In the genomic region with DNA sequence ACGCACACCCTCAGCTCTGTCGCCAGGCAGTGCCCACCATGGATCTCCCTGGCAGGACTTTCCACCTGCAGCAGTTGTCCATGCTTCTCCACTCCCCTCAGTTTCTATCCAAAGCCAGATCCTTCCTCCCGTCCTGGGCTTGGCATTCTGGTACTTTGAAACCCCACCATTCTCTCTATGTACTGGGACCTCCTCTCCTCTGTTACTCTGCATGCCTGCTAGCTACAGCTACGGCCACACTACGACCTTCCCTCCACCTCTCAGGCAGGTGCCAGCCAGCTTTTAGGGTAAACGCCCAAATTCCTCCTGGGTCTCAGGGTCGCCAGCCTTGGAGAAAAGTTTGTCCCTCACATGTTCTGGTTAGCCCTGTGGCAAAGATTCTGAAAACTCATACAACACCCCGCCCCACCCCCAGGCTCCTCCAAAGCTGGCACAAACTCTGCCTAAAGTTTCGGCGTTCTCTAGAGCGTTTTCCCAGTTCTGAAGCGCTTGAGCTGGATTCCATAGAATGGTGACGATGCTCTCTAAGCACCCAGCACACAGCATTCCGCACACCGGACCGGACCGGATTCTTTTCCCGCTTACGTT, we compare ENCODE assay signal across 10 mouse cellular contexts. TPM values are rescaled to one million over a fixed set of nuclear protein-coding genes. Genes with fewer than 3 reads are reported as not detected.
DNase-seq lines count a peak whose midpoint lies in the region; ATAC-seq and TF ChIP-seq lines count a peak whose summit lies in the region.
"Had no signal": no experiment of that assay in that cellular context is flagged by ENCODE, and none has a peak within 500 bp of the region (broad histone marks: within the 10 kb centered on the region; RNA-seq: fewer than 3 reads in every experiment).

No protein-coding gene starts in this region.

- TF ChIP-seq EP300 in stomach, postnatal 0 days (optimal IDR thresholded peaks at IDR 0.05) = no peak

- no peak for ATAC-seq in kidney, postnatal 0 days (replicated peaks; ENCODE audit: low FRiP score, low read depth)
- no peak for ATAC-seq in limb, embryonic 13.5 days (ENCODE audit: low FRiP score, low read depth)
- no peak for ATAC-seq in stomach, postnatal 0 days (ENCODE audit: low FRiP score, low TSS enrichment)

- H3K9ac ChIP-seq in kidney, postnatal 0 days (ENCODE audit: low read depth, low read length) = no peak overlapping the region
- no peak overlapping the region for H3K9ac ChIP-seq in limb, embryonic 13.5 days
- no peak overlapping the region for H3K9ac ChIP-seq in stomach, postnatal 0 days (ENCODE audit: low read length)
- H3K9ac ChIP-seq: liver, embryonic 13.5 days had no signal

- WGBS in kidney, postnatal 0 days = 3% methylated on average over 19 of the region's 19 CpGs
- WGBS in limb, embryonic 13.5 days = 3% methylated on average over 19 of the region's 19 CpGs
- WGBS in stomach, postnatal 0 days = 3% methylated on average over 19 of the region's 19 CpGs

- H3K4me1 ChIP-seq in kidney, postnatal 0 days (replicated peaks; ENCODE audit: insufficient read depth, low read length) = peaks cover 8% of the 10 kb centered on the region; the same call in 1 of the 2 replicates
- H3K4me1 ChIP-seq in limb, embryonic 13.5 days = peaks cover 17% of the 10 kb centered on the region
- no peaks in the 10 kb centered on the region for H3K4me1 ChIP-seq in stomach, postnatal 0 days (replicated peaks; ENCODE audit: control insufficient read depth, insufficient read depth)
- H3K4me1 ChIP-seq: liver, embryonic 13.5 days had no signal

- H3K4me2 ChIP-seq in kidney, postnatal 0 days (ENCODE audit: low read length) = peak overlapping the region; percentile 50
- peak overlapping the region; percentile 69 for H3K4me2 ChIP-seq in limb, embryonic 13.5 days (replicated peaks)
- H3K4me2 ChIP-seq in stomach, postnatal 0 days (replicated peaks; ENCODE audit: low read depth) = no peak overlapping the region
- H3K4me2 ChIP-seq: liver, embryonic 13.5 days had no signal

- H3K36me3 ChIP-seq in kidney, postnatal 0 days (ENCODE audit: insufficient read depth, low read length) = no peaks in the 10 kb centered on the region
- H3K36me3 ChIP-seq in limb, embryonic 13.5 days = no peaks in the 10 kb centered on the region
- no peaks in the 10 kb centered on the region for H3K36me3 ChIP-seq in stomach, postnatal 0 days (ENCODE audit: control insufficient read depth, insufficient read depth, low read length)
- H3K36me3 ChIP-seq: liver, embryonic 13.5 days had no signal

- DNase-seq in adrenal gland, adult 2 months = peak; percentile 40
- no peak for DNase-seq in adrenal gland, adult 18-20 months (ENCODE audit: low spot score in 2 of 2)
- DNase-seq in kidney, postnatal 0 days (ENCODE audit: low spot score) = no peak
- DNase-seq in kidney, adult 18-20 months = no peak
- no peak for DNase-seq in stomach, postnatal 0 days (ENCODE audit: low spot score)
- no peak for DNase-seq in cerebellum, postnatal 4 days (ENCODE audit: low spot score in 2 of 2)
- no peak for DNase-seq in lung, postnatal 25 days (ENCODE audit: low spot score)
- DNase-seq: kidney, adult 2 months; liver, embryonic 13.5 days had no signal

- TF ChIP-seq CTCF in kidney, postnatal 0 days (IDR thresholded peaks at IDR 0.05; ENCODE audit: low read depth) = no peak
- TF ChIP-seq CTCF in stomach, postnatal 0 days (IDR thresholded peaks at IDR 0.05; ENCODE audit: low read depth) = no peak

- no peaks in the 10 kb centered on the region; the same call in 1 of the 2 replicates for H3K9me3 ChIP-seq in kidney, postnatal 0 days (replicated peaks; ENCODE audit: low read length)
- H3K9me3 ChIP-seq in limb, embryonic 13.5 days = no peaks in the 10 kb centered on the region
- no peaks in the 10 kb centered on the region for H3K9me3 ChIP-seq in stomach, postnatal 0 days (ENCODE audit: control insufficient read depth, low read length)
- H3K9me3 ChIP-seq: liver, embryonic 13.5 days had no signal

- no peak overlapping the region for H3K27ac ChIP-seq in kidney, postnatal 0 days
- H3K27ac ChIP-seq in limb, embryonic 13.5 days = no peak overlapping the region
- no peak overlapping the region for H3K27ac ChIP-seq in stomach, postnatal 0 days (replicated peaks)
- H3K27ac ChIP-seq: liver, embryonic 13.5 days had no signal

- peak overlapping the region; percentile 22; the same call in 1 of the 2 replicates for H3K4me3 ChIP-seq in kidney, postnatal 0 days (replicated peaks; ENCODE audit: low read depth, low read length)
- peak overlapping the region; percentile 42 for H3K4me3 ChIP-seq in limb, embryonic 13.5 days
- 0 out of 2 replicates have a peak overlapping the region, but pooled peaks have one; percentile 1 for H3K4me3 ChIP-seq in stomach, postnatal 0 days (ENCODE audit: low read depth, low read length)
- H3K4me3 ChIP-seq: liver, embryonic 13.5 days had no signal

- peaks cover 39% of the 10 kb centered on the region for H3K27me3 ChIP-seq in kidney, postnatal 0 days (ENCODE audit: insufficient read depth, low read length)
- peaks cover 78% of the 10 kb centered on the region for H3K27me3 ChIP-seq in limb, embryonic 13.5 days
- H3K27me3 ChIP-seq in stomach, postnatal 0 days (ENCODE audit: control insufficient read depth, insufficient read depth, low read length) = peaks cover 4% of the 10 kb centered on the region; the same call in 1 of the 2 replicates

RNA-seq across cellular contexts. Expression of a gene that starts 0.6 kb away (rescaled TPM):
- total RNA-seq in adrenal gland, adult 2 months (2021) = 1,000 to 10,000 TPM in 1 of 2 experiments, 100 to 1,000 TPM in 1; 132 to 3,255 TPM
- polyA plus RNA-seq in adrenal gland, adult 2 months (2012; rRNA removed) = 34.4 and 640 TPM in 2 replicates
- total RNA-seq in adrenal gland, adult 18-20 months (2021) = 1,000 to 10,000 TPM in 1 of 2 experiments, 100 to 1,000 TPM in 1; 233 to 1,450 TPM
- polyA plus RNA-seq in kidney, postnatal 0 days (2015; fragmentation: Nextera tagmentation; extraction: Ambion mirVana) = 0.08 and 0.22 TPM in 2 replicates
- 1.7 and 2.5 TPM in 2 replicates for polyA plus RNA-seq in limb, embryonic 13.5 days (2015; fragmentation: Nextera tagmentation; extraction: Ambion mirVana)
- polyA plus RNA-seq in stomach, postnatal 0 days (2015; fragmentation: Nextera tagmentation; extraction: Ambion mirVana) = not detected in 2 replicates
- polyA plus RNA-seq: liver, embryonic 13.5 days had no signal

Comparison
In these comparisons a context has a peak if more than half of its experiments do, and no peak if none do; other contexts are left out.
1. RNA of a gene that starts 0.6 kb away (polyA plus RNA-seq): 34.4 to 640 TPM in adrenal gland, adult 2 months; 1.7 to 2.5 TPM in limb, embryonic 13.5 days, 0.08 to 0.22 TPM in kidney, postnatal 0 days and not detected in stomach, postnatal 0 days; every median in the first group is over 10 times any median in the second.
2. Peak in every context shown above with its lines, with median percentiles within 50 percentile points of each other: H3K4me3 ChIP-seq.